Mouse (Mus musculus) bone marrow, adult 2 months (tissue): Measurements from ENCODE around the gene Clca2. TPM values are rescaled to one million over a fixed set of nuclear protein-coding genes. Genes with fewer than 3 reads are reported as not detected.

Experiments
- H3K27ac ChIP-seq: fragments of 200-500 bp; 2 replicates; pipeline ENCODE4 v1.5.1; 2012; ENCODE audit warnings: low read depth, mild to moderate bottlenecking, control low read depth, inconsistent platforms, low read length; ENCODE audit not compliant: control insufficient read depth, poor library complexity, insufficient read depth
- H3K4me1 ChIP-seq: fragments of 200-500 bp; 2 replicates; pipeline ENCODE4 v1.6.1; 2011; ENCODE audit warnings: low read length; ENCODE audit not compliant: control insufficient read depth, insufficient read depth
- H3K4me3 ChIP-seq: fragments of 200-500 bp; replicated peaks from 2 replicates; pipeline ENCODE3; 2011; ENCODE audit warnings: mild to moderate bottlenecking, low read depth, low read length, control low read depth; ENCODE audit not compliant: control insufficient read depth
- CTCF ChIP-seq: fragments of 200-500 bp; IDR thresholded peaks from 2 replicates; pipeline ENCODE4 v1.5.1; 2011; ENCODE audit warnings: low read length, control low read depth; ENCODE audit not compliant: control insufficient read depth, insufficient read depth
- POLR2A ChIP-seq: fragments of 200-500 bp; IDR thresholded peaks from 2 replicates; pipeline ENCODE4 v1.6.1; 2011; ENCODE audit warnings: low read depth, mild to moderate bottlenecking, control low read depth, low read length, borderline replicate concordance; ENCODE audit not compliant: control insufficient read depth
- WGBS: fragments of 180-500 bp; shearing (Covaris S2); methylation state at CpG from one replicate; pipeline ENCODE4 v1.1.7; 2018; 5-methylcytosine and 5-hydroxymethylcytosine counted together
- polyA plus RNA-seq: library from polyadenylated mRNA; stranded (reverse); fragments of >200 nt; gene quantifications from 2 replicates; pipeline ENCODE4 v1.2.4, GENCODE M21; 2011; ENCODE audit warnings: low replicate concordance; ENCODE audit not compliant: missing spikeins, insufficient read depth, insufficient read length

The Clca2 gene
- polyA plus RNA-seq, 1 experiment, result not detected

DNA sequence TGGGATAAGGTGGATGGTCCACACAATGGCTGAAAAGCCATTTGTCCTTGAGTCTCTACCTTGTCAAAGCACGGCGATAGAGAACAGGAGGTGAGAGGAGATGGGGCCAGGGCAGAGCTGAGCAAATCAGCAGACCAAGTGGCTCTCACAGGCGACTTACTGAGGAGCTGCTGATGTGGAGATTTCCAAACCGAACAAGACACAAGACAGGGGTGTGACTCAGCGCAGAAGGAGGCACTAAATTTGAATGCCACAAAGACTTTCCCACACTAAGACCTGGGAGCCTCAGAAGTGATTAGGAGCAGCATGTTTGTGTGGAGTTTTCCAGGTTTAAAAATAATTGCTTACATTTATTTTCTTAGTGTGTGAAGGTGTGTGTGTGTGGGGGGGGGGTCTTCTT is 4.5 kb upstream of the Clca2 start:
- Histone ChIP-seq H3K4me3 (no peak overlapping the region), H3K27ac (no peak overlapping the region), H3K4me1 (no peaks in the 10 kb centered on the region)
- 56% methylated on average over 5 of the region's 5 CpGs for WGBS
- no peak for TF ChIP-seq CTCF
- TF ChIP-seq POLR2A, result no peak

DNA sequence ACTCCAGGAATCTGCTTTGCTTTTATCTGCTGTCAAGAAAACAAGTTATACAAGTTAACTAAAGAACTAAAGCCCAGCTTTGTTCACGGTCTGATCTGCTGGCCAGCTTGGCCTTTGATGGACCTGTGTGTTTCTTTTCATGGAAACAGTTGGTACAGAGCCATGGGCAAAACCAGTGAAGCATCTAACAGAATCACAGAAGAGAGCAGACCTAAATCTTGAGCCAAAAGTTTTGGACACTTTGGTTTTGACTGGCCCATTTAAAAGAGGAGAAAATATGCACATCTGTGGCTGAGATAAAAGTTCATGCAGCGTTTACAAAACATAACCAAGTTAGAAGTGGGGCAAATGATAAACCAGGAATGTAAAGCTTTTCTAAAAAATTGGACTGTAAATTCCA is 4.1 kb upstream of the Clca2 start:
- no peak for TF ChIP-seq POLR2A
- TF ChIP-seq CTCF, result no peak
- Histone ChIP-seq H3K27ac (no peak overlapping the region), H3K4me3 (no peak overlapping the region), H3K4me1 (no peaks in the 10 kb centered on the region)
- WGBS, result 81% methylated on average over 2 of the region's 2 CpGs

GRCm38 (mm10) chr3:145101891-145102555 is 2.8 kb upstream of the Clca2 start:
- Histone ChIP-seq H3K4me3 (no peak overlapping the region), H3K4me1 (no peaks in the 10 kb centered on the region), H3K27ac (no peak overlapping the region)
- TF ChIP-seq POLR2A (no peak), CTCF (no peak)
- 68% methylated on average over 9 of the region's 9 CpGs for WGBS

DNA sequence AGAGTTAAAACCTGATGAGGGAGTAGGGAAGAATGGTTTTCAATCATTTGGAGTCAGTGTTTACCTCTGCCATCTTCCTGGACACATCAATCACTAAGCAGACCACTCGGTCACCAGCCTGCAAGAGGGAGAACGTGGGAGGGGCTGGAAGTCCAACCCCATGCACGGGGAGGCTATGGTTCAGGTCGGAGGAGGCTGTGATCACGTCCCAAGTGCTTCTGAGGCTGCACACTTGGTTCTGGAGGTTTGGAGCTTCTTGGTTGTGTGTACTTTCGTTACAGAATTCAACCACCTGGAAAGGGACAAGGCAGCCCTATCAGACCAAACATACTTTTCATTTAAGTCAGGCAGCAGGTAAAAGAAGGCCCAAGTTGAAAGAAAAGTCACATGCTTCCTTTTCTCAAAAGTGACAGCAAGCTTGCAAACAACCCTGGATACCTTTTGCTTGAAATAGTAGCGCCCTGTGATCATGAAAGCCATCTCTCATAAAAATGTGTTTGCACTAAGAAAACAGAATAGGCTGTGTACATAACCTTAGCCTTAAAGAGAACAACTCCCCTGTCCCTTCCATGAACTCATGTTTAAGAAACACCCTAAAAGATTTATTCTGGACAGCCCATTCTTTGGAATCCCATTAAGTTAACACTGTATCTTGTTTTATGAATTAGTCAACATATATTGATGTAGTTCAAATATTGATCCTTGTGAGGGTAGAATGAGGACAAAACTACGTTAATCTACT is 11.2 kb downstream of the Clca2 start:
- no peaks in the 10 kb centered on the region for H3K4me1 ChIP-seq
- H3K4me3 ChIP-seq, result no peak overlapping the region
- TF ChIP-seq POLR2A, result no peak
- no peak for TF ChIP-seq CTCF
- 67% methylated on average over 8 of the region's 8 CpGs for WGBS
- no peak overlapping the region for H3K27ac ChIP-seq

- Histone ChIP-seq H3K27ac (no peak overlapping the region), H3K4me3 (no peak overlapping the region), H3K4me1 (no peaks in the 10 kb centered on the region)
- 86% methylated on average over 14 of the region's 14 CpGs for WGBS
- TF ChIP-seq CTCF (no peak), POLR2A (no peak)
These were observed 13.1 kb downstream of the Clca2 start for GRCm38 (mm10) chr3:145086180-145086579.

DNA sequence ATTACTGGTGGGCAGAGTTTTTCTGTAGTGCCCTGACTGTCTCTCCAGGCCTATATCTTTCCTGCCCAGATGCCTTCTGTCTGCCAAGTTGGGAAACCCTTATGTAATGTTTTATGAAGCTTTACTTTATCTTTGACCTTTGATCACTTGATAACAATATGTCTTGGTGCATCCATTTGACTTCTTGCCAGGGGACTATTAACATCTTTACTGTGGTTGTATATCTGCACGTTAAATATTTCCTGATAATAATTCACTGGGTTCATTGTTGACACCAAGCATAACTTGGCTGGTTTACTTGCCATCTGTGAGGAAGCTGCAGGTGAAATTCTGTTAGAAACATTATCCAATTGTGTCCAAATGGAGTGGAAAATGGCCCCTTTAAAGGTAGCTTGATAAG is 16.2 kb downstream of the Clca2 start:
- no peaks in the 10 kb centered on the region for H3K4me1 ChIP-seq
- H3K4me3 ChIP-seq, result no peak overlapping the region
- 50% methylated on average over 1 of the region's 1 CpGs for WGBS
- TF ChIP-seq POLR2A, result no peak
- no peak for TF ChIP-seq CTCF
- H3K27ac ChIP-seq, result no peak overlapping the region

- no peak overlapping the region for H3K4me3 ChIP-seq
- no peaks in the 10 kb centered on the region for H3K4me1 ChIP-seq
- WGBS, result 69% methylated on average over 8 of the region's 8 CpGs
- TF ChIP-seq POLR2A, result no peak
- no peak for TF ChIP-seq CTCF
- no peak overlapping the region for H3K27ac ChIP-seq
These were observed 18.3 kb downstream of the Clca2 start for GRCm38 (mm10) chr3:145080904-145081303.

DNA sequence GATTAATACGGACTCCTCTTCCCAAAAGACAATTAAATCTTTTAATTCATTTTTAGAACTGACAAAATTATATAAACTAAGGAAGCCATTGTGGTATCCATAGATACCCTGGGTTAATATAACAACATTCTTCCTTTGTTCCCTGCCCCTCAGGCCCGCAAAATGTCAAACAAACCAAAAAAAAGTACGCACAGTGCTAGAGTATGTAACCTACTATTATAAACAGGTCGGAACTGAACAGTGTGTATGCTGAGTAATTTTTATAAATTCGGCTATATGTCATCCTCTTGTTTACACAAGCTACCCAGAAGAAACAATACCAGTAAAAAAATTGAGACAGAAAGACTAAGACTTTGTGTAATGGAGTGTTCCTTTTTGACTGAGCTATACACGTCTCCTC is 20.8 kb downstream of the Clca2 start:
- 79% methylated on average over 6 of the region's 6 CpGs for WGBS
- no peak overlapping the region for H3K4me3 ChIP-seq
- no peak overlapping the region for H3K27ac ChIP-seq
- no peaks in the 10 kb centered on the region for H3K4me1 ChIP-seq
- TF ChIP-seq CTCF (no peak), POLR2A (no peak)
